Mouse (Mus musculus) urinary bladder, adult 2 months (tissue): ENCODE data around the gene Slc39a10. TPM values are rescaled to one million over a fixed set of nuclear protein-coding genes. Genes with fewer than 3 reads are reported as not detected.
"Not testable (repeated sequence)": the region's sequence is repeated elsewhere in the genome, so short reads cannot be mapped to it uniquely, and the experiment has no call there.

Experiments
- DNase-seq: peaks from one replicate; pipeline ENCODE4 v3.0.0; 2022; ENCODE audit warnings: low spot score
- polyA plus RNA-seq: library from polyadenylated mRNA; depleted of rRNA; stranded (reverse); fragments of >200 nt; gene quantifications from 2 replicates; pipeline ENCODE4 v1.2.3, GENCODE M21; 2012

Slc39a10 gene
- polyA plus RNA-seq, 1 experiment, result 17.1 TPM

- not testable (repeated sequence) for DNase-seq
Measured at GRCm38 (mm10) chr1:46782227-46782626, 110.4 kb downstream of the Slc39a10 start.

DNA sequence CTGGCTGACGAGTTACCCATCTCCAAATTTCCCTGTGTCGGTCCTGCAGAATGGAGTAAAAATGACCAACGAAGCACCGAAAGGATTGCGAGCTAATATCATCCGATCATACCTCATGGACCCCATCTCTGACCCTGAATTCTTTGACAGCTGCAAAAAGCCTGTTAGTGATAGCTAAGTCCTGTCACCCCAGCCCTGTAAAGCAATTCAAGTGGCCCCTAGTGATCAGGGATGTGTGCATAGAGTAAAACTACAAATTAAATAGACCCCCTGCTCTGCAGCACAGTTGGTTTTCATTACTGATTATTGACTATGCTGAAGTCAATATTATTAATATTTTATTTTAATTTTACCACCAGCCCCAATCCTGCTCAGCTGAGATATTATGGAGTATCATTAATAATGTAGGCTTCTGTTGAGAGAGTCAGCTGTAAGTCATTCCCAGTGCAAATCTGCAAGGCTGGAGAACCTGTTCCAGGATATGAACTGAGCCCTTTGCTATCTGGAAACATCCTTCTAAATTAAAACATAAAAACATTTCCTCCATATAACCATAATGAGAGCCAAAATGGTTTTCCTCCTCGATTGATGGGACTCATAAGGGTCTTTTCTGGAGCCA, 122.5 kb downstream of the Slc39a10 start:
- DNase-seq, result not testable (repeated sequence)

GRCm38 (mm10) chr1:46769318-46769717, 123.3 kb downstream of the Slc39a10 start:
- DNase-seq, result not testable (repeated sequence)

- not testable (repeated sequence) for DNase-seq
Measured at GRCm38 (mm10) chr1:46764600-46764999, 128.1 kb downstream of the Slc39a10 start.
